Mouse (Mus musculus) skeletal muscle tissue, adult 2 months (tissue): ENCODE data around the gene Palm2.

ENCODE experiments used
- DNase-seq: peaks from one replicate; pipeline ENCODE4 v3.0.0-alpha.2; 2012; ENCODE audit warnings: low read depth, low spot score

Palm2 gene

GRCm38 (mm10) chr4:57697918-57698611 lies 264.0 kb downstream of the Palm2 start:
- DNase-seq: no peak

GRCm38 (mm10) chr4:57701576-57701975 lies 267.5 kb downstream of the Palm2 start:
- DNase-seq: no peak

GRCm38 (mm10) chr4:57703574-57704470 lies 269.8 kb downstream of the Palm2 start:
- DNase-seq: no peak

- no peak for DNase-seq
Observed at GRCm38 (mm10) chr4:57704575-57704974, 270.5 kb downstream of the Palm2 start.

- DNase-seq: no peak
Observed at GRCm38 (mm10) chr4:57715849-57716248, 281.8 kb downstream of the Palm2 start.

GRCm38 (mm10) chr4:57716735-57717134 lies 282.7 kb downstream of the Palm2 start:
- DNase-seq: no peak

GRCm38 (mm10) chr4:57717354-57717753 lies 283.3 kb downstream of the Palm2 start, which contains the start of gene Akap2:
Gene Akap2 (plus strand): TSS chr4:57717657.
- no peak for DNase-seq

GRCm38 (mm10) chr4:57719370-57719769 lies 285.3 kb downstream of the Palm2 start:
- DNase-seq: no peak

GRCm38 (mm10) chr4:57720869-57721361 lies 286.9 kb downstream of the Palm2 start:
- no peak for DNase-seq

- no peak for DNase-seq
Observed at GRCm38 (mm10) chr4:57722296-57722695, 288.2 kb downstream of the Palm2 start.

GRCm38 (mm10) chr4:57723659-57724058 lies 289.6 kb downstream of the Palm2 start:
- no peak for DNase-seq

GRCm38 (mm10) chr4:57725569-57725968 lies 291.5 kb downstream of the Palm2 start:
- no peak for DNase-seq

- DNase-seq: no peak
Observed at GRCm38 (mm10) chr4:57728611-57729183, 294.6 kb downstream of the Palm2 start.

GRCm38 (mm10) chr4:57730047-57730446 lies 296.0 kb downstream of the Palm2 start:
- no peak for DNase-seq

GRCm38 (mm10) chr4:57730801-57731598 lies 297.0 kb downstream of the Palm2 start:
- no peak for DNase-seq

GRCm38 (mm10) chr4:57732351-57732750 lies 298.3 kb downstream of the Palm2 start:
- no peak for DNase-seq

- DNase-seq: no peak
Observed at GRCm38 (mm10) chr4:57733445-57733844, 299.4 kb downstream of the Palm2 start.

GRCm38 (mm10) chr4:57735426-57735825 lies 301.4 kb downstream of the Palm2 start:
- DNase-seq: no peak

- DNase-seq: no peak
Observed at GRCm38 (mm10) chr4:57738856-57739552, 305.0 kb downstream of the Palm2 start.

GRCm38 (mm10) chr4:57743325-57743929 lies 309.4 kb downstream of the Palm2 start:
- DNase-seq: no peak
